Mouse (Mus musculus) spleen, embryonic (tissue): Measurements from ENCODE around the gene Irx4.

Experiments
- CTCF ChIA-PET: fragments of 350-600 bp; sonication (Branson Sonifier 250); formaldehyde crosslinking; loops from one replicate; lab custom pipeline; 2022; lab: Charles Lee

The Irx4 gene

DNA sequence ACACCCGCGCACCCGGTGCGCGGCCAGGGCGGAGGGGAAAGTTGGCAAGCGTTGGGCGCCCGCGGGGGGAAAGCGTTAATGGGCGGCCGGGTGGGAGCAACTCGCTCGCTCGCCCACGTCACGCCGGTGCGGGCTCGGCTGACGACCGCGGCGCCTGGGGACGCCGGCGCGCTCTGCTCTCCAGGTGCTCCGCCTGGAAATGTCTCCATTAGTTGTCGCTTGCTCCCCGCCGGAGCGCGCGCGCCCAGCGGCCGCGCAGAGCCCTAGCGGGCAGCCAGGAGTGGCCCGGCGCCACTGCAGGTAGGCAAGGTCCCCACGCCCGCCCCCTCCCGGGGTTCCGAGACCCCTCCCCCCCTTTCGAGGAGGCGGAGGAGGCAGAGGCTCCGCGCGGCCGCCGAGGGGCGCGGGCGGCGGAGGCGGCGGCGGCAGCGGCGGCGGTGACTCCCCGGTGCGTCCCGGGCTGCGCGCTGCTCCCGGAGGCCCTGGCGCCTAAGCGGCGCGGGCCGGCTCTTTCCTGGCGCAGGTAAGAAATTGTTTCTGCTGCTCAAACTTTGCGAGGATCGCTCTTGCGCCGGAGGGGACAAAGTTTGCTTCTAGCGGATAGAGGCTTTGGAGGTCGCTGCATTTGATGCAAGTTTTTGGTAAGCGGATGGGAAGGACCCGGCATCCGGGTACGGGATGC is at the start of gene Irx4:
Gene Irx4, plus strand, starts transcription at position 126 of the 682 bp plus-strand sequence.
- CTCF ChIA-PET = no interaction called here

DNA sequence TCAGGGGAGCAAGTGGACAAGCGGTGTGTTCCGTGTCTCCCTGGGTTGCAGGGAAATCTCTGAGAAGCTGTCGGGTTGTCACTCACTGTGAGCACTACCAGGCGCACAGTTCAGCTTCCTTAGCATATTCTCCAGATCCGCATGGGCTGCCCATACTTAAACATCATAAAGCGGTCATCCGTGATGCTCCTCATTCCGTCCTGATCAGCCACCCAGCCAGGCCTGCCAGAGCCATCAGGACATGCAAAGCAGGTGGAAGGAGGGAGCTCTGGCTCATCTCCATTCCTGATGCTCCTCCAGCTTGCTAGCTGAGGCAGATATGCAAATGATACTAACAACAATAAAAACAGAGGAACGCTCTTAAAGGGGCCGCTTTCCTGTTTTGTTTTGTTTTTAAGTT is 46.0 kb upstream of the Irx4 start:
- CTCF ChIA-PET = no interaction called here

DNA sequence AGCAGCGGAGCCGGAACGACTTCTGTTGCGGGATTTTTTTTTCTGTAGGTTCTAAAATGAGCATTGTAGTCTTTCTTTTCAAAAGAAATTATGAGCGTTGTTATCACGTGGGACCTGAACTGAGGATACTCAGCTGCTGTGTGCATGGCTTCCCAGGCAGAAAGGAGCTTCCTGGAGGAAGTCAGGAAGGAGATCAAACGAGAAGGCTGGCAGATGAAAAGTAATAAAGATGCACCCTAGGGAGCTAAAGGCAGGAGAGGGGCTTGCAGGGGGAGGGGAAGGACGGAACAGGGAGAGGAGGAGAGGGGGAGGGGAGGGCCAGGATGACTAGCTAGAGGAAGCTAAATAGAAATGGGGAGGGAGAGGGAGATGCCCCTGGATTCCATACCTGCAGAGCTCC is 23.8 kb upstream of the Irx4 start:
- CTCF ChIA-PET = no interaction called here

DNA sequence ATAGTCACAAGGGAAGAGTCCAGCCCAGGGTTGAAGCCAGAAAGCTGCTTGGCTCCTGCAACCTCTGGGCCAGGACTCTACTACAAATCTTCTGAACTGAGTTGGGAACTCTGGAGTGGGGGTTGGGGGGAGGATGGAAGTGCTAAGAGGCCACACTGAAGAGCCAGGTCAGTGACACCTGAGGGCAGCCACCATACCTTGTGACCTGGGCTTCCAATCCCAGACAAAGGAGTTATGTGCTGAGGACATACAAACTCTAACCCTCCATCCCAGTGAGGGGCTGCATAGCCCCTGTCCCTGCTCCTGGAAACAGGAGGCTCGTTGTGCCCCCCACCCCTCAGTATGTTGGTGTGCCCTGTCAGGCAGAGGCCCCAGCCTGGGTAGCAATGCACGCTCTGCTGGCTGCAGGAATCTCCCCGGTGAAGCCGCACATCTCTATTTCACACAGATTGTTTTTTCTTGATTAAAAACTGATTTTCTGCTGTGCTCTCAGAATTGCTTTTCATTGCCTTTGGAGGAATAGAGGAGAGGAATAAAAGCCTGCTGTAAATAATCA is 21.0 kb upstream of the Irx4 start:
- CTCF ChIA-PET = no interaction called here

DNA sequence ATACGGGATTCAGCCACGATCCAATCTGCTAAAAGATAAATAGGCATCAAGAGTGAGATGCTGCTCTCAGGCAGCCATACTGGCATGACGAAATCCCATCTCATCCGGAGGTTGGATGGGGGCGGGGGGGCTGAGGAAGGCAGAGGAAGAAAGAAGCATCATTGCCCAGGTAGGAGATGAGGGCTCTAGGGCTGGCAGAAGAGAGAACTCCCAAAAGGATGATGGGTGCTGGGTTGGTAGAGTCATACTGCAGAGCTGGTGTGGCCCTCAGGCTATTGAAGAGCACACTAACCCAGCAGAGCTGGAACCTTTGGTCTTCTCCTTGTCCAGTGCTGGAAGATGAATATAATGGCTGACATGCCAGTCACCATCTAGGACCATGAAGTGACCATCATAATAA is 17.7 kb upstream of the Irx4 start:
- CTCF ChIA-PET = no interaction called here

DNA sequence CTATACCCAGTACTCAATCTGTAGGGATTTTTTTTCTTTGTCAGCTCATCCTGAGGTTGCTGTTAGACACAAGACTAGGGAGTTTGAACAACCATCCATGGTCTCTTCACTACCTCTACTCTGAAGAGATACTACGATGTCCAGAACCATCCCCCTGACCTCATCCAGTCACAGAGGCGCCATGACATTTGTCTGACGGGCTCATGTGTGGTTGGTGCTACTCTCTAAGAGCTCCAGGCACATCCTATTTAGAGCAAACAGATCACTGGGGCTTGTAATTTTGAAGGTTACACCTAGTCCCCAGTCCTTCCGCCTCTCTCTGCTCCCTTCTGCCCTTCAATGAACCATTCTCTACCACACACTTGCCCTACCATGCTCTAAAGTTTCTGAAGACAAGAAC is 13.3 kb upstream of the Irx4 start:
- CTCF ChIA-PET = no interaction called here

DNA sequence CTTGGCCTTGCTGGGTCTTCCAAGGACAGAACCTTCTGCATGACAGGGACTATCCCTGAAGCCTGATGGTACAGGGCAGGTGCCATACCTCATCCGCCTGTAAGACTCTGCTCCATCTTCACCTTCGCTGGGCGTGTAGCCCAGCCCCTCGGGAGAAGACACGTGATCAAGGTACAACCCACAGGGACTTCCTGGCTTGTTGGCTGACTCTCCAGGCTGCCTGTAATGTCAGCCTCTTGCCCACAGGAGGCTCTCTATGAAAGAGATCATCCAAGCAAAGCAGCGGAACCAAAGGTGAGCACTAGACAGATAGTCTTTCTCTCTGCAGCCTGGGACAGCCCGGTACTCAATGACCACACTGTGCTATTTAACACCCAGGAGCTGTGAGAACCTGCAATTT is 9.1 kb upstream of the Irx4 start:
- CTCF ChIA-PET = no interaction called here

DNA sequence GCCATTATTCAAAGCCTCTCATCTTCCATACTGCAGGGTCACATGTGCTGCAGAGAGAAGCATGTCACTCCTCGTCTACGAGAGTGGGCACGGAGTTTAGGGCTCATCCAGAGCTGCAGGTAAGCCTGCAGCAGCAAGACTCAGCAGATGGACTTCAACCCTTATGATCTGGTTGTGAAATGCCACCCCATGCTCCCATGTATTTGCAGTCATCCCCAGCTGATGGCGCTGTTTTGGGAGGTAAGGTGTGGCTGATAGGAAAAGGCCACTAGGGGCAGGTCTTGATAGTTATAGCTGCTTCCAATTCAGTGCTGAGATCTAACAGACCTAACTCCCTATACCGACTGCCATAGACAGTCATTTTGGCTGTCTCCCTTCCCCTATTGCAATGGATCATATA is 8.3 kb upstream of the Irx4 start:
- CTCF ChIA-PET = no interaction called here

DNA sequence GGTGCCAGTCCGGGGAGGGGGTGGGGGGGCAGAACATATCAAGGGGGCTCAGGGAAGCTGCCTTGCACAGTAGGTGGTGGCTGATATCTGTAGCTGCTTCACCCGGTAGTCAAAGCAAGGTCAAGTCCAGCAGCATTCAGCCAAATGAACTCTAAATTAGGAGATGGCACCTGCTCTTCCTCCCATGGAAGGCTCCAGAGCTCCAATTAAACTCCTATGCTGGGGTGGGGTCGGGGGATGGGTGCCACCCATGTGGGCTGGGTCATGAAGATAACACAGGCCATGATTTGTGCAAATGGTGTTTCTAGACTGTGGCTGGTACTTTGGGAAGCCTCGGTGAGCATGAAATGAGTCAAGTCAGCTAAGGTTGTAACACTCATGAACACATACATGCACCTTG is 1.9 kb upstream of the Irx4 start:
- CTCF ChIA-PET = interaction anchor here (0.7 kb wide), 1 partner anchor 1694 kb away, joined by 6 read pairs; no protein-coding TSS in a partner anchor

DNA sequence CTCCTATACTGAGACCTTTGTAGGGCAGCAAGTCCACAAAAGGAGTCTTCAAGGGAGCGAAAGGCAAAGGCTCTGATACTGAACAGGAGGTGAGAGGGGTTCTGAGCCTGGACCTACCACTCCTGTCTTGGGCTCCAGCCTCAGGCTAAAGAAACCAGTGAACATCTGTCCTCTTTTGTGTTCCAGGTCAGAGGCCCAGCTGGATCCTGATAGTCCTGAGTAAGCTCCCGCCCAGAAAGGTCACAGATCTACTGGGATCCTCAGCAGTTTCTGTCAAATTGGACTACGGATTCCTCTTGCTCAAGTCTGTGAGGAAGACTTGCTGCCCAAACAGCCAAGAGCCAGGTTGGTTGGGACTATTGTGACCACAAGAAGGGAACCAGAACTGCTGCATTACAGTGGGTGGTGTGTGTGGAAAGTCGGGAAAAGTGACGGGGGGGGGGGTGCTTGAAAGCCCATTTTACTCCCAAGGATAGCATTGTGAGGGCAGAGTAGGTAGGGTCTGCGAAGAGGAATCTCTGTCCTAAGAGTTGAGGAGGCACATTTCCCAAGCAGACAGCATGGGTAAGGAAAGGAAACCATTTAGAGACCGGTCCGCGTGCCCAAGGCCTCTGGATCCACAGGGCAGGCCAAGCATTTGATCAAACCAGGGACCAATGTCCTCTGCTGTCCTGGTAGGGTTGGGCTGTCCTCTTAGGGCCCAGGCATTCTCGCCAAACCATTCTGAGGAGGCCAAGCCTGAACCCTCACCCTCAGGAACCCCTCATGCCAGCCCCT is 514 bp upstream of the Irx4 start:
- CTCF ChIA-PET = no interaction called here

DNA sequence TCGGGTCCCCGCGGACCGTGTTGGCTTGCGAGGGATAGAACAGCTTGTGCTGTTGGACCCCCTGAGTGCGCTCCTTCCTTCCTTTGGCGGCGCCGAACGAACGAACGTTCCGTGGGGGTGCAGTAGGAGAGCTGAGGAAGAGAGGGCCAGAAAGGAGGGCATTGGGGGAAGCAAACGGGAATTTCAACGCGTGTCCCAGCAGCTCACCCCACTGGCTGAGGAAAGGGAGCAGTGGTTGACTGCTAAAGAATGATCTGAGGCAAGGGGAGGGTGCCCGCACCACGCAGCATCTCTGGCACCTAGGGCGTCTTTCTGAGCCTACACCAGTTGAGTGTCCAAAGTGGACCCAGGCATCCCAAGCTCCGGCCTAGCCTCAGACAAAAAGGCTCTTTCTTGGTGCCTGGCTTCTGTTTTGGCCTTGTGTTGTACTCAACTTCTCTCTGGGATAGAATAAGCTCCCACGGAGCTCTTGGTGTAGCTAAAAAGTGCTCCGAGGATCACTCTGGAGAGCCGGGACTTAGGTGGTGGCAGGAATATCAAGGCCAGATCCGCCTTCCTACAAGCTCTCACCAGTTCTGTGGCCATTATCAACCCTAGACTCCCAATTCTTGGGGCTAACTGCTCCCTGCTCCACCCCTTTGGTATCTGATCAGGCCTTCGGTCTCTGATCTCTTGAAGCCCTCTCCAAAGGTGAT is 904 bp downstream of the Irx4 start:
- CTCF ChIA-PET = no interaction called here

DNA sequence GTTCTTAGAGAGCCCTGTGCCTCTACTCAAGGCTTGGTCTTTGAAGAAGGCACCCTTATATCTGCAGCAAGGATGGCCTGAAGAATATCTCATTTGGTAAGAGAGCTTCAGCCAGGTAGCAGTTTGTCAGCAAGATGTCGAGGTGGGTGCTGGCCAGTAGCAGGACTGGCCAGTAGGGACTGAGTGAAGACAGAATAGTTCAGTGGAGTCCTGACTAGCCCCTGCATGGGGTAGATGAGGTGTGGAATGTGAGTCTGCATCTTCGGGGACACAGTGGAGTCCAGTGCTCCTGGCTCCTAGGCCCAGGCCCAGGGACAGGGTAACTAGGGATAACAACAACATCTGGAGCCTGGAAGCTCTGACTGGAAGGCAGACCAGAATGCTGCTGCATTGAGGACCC is 1.6 kb downstream of the Irx4 start:
- CTCF ChIA-PET = no interaction called here

DNA sequence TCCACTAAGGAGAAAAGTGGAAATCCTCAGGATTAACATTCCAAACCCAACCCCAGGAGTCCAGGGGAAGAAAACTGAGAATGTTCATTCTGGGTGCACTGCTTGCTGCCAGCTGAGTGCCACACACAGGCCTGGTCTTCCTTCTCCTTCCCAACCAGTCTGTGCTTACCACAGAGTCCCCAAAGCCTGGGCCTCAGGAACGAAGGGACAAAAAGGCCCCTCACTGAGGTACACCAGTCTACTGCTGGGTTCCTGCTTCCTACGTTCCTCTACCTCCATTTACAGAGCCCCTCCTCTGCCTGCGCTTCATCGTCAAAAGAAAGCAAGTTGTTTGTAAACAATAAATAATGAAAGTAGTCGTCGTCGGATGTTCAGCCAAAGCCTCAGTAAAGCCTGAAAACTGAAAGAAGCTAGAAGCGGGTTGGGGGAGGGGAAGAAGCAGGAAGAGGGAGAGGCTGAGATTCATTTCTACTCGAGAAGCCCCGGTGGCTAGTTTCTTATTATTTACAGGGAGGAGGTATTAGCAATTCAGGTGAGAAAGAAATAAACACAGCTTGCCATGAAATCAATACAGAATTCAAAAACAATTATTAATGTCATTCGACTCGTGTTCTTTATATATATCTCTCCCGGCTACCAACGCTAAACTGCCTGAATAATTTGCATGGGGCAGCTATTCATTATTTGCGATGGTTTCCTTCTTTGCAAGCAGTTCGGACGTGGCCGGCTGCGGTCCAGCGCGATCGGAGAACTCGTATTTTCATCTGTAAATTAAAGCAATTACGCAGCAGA is 2.3 kb downstream of the Irx4 start:
- CTCF ChIA-PET = no interaction called here

DNA sequence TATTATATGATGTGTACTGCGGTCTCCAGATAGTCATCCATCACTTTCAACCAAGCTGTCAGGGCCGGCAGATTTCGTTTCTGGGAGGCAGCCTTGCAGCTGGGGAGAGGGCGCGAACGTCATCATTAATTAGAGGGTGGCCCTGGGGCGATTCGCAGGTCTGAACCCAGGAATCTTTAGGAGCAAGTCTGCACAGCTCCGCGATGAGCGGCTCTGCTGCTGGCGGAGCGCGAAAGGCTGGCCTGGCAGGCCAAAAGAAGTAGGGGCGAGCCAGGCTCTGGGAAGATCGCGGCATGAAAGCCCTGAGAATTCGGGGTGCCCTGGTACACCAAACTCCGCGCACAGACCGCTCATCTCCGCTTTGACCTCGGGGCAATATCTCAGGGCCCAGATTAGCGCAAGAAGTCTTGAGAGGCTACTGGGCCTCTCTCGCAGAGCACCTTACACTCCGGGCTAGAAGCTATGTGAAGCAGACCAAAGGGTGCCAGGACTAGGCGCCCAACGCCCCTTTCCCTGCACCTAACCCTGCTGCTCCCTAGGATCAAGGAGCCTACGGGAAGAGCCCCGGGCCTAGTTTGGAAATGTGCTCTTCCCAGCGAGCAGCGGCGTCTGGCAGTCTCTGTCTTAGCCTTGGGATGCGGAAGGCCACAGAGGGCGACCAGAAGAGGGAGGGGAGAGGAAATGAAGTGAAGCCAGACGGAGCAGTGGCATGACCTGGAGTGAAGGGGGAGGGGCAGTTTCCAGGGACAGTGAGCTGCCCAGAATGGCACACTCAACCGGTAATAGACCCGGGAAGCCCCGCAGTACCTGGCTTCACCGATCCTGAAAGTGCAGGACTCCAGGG is 3.1 kb downstream of the Irx4 start:
- CTCF ChIA-PET = no interaction called here

DNA sequence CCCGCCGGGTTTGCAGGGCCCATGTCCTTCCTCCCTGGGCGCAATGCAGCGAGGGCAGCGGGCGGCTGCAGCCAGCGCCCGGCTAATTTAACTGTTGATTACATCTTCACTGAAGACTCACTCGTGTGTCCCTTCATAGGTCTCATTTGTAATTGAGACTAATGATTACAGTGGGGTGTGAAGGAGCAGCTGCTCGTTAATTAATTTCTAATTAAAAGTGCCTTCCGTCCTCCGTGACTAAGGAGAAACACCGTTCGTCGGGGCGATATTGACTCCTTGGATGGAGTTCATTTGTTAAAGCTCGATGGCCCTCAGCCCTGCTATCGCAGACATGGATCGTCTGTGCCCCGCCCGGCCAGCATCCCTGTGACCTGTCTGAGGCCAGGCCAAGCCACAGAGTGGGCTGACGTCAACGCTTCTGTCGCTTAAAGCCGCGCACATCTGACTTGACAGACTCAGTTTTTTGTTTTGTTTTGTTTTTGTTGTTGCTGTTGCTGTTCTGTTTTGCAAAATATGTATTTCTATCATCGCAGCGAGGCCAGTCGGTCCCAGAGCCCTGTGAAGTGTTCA is 4.0 kb downstream of the Irx4 start:
- CTCF ChIA-PET = no interaction called here

DNA sequence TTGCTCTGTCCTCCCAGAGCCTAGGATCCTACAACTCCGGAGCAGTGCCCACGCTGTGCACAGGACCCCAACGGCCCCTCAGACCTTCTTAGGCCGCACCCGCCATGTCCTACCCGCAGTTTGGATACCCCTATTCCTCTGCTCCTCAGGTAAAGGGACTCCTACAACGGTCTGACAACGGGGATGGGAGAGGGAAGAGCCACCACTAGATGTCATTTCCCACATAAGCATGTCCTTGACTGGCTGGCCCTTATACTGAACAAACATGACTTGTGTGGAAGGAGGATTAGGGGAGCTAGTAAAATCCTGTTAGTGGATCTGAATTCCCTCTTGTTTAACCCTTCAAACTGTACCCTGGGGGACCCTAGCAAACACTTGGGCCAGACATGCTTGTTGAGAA is 4.6 kb downstream of the Irx4 start:
- CTCF ChIA-PET = no interaction called here

DNA sequence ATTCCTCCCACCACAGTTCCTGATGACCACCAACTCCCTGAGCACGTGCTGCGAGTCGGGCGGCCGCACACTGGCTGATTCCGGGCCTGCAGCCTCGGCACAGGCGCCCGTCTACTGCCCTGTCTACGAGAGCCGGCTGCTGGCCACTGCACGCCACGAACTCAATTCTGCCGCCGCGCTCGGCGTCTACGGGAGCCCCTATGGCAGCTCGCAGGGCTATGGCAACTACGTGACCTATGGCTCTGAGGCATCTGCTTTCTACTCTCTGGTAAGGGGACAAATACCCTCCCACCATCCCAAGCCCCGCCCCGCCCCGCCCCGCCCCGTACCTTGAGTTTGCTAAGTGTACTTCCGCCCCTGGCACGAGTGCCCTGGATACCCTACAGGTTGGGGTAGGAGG is 5.2 kb downstream of the Irx4 start:
- CTCF ChIA-PET = no interaction called here

DNA sequence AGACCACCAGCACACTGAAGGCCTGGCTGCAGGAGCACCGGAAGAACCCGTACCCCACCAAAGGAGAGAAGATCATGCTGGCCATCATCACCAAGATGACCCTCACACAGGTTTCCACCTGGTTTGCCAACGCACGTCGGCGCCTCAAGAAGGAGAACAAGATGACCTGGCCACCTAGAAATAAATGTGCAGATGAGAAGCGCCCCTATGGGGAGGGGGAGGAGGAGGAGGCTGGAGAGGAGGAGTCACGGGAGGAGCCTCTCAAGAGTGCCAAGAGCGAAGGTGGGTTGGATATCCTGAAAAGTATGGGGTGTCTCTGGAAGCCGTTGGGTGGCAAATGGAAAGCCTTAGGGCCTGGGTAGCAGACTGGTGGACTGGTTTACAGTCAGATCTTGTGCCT is 7.3 kb downstream of the Irx4 start:
- CTCF ChIA-PET = no interaction called here

DNA sequence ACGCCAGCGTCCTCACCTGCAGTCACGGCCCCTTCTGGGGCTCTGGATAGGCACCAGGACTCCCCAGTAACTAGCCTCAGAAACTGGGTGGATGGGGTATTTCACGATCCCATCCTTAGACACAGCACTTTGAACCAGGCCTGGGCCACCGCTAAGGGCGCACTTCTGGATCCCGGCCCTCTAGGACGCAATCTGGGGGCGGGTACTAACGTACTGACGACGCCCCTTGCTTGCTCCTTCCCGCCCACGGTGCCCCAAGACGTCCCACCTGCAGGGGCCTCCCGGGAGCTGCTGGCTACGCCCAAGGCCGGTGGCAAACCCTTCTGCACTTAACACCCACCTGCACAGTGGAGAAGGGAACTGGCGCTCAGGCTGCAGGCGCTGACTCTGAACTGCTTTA is 8.4 kb downstream of the Irx4 start:
- CTCF ChIA-PET = no interaction called here

DNA sequence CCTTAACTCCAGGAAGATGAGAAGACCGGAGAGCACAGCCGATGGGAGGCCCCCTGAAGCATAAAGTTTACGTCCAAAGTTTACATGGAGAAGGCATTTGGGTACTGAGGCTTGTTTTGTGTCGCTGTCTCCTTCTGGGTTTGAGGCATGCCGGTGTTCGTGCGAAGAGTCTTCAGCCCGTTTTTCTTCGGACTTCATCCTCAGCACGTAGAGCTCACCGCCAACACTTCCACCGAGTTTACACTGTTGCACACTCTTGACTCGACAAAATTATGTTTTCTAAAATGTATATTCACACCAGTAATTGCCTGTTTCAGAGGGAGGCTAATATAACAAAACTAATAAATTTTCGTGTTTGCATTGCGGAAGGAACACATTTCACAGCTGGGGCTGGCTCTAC is 9.0 kb downstream of the Irx4 start:
- CTCF ChIA-PET = no interaction called here

DNA sequence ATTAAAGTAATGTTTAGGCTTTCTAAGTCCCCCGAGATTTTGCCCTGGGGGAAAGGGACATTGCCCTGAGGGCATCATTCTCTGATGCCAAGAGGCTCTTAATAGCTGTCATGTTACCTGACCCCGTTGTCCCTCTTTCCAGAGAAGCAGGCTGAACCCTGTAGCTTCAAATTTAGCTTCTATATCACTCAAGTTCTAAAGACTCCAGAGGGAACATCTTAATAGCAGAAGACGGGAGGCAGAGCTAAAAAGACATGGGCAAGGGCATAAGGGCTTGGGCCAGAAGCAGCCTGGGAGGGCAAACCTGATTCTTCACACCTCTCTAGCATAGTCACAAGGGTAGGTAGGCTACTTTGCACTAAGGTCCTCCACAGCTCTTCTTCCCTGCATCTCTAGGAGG is 9.6 kb downstream of the Irx4 start:
- CTCF ChIA-PET = no interaction called here
